Mouse (Mus musculus) gastrocnemius, postnatal 14 days (tissue): Measurements from ENCODE around the gene Irx6. TPM values are rescaled to one million over a fixed set of nuclear protein-coding genes. Genes with fewer than 3 reads are reported as not detected.

ENCODE experiments used
- DNase-seq: peaks from one replicate; pipeline ENCODE4 v3.0.0; 2021; ENCODE audit warnings: mixed read lengths
- intact Hi-C: fragments of 180-260 bp; cut with DNase I; formaldehyde crosslinking; loops from one replicate; pipeline ENCODE4 v1.15.1; 2025; ENCODE audit warnings: low total_unique reads
- long read RNA-seq, 2 experiments: library from polyadenylated mRNA; stranded (forward); transcript quantifications; one replicate each; pipeline ENCODE4 v2.0.0; 2021
- total RNA-seq, 2 experiments: library from RNA; stranded (reverse); gene quantifications; 2 replicates each; pipeline ENCODE4 v1.2.3; 2021

Gene Irx6
- total RNA-seq = not detected
- long read RNA-seq, experiment 1 = 0 reads
- long read RNA-seq, experiment 2 = 0 reads

DNA sequence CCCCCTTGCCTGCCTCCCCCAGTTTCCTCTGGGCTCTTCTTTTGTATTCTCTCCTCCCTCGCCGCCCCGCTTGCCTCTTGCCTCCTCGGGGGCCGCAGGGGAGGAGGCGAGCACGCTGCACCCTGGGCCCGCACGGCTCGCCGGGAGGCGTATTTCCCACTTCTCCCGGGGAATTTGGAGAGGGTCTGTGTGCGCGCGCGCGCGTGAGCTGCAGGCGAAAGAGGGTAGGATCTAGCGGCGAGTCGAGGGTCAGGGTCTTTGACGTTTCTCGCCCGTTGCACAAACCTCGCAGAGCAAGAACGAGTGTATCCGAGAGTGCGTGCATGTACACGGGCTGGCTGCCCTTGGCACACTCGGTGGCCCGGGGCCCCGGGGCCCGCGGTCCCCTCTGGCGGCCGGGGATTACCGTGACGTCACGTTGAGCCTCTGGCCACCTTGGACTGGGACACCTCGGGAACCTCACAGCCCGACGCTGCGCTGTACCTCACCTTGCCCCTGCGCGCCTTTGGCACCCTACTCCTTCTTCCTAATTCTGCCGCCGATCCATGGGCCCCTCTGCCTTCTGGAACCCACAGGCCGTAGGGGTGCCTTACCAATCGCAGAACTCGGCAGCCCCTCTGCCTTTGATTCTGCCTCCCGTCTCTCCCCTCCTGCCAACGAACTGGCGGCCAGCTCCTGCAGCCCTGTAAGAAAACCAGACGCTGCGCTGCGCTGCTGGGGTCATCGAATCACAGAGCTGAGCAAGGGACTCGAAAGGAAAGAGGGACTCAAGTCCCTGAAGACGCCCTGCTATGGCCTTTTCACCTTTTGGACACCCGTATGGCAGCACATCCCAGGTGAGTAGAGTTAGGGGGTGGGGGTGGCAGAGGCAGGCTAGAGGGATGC lies at the start of gene Irx6:
TSS of gene Irx6 (plus strand) at position 45 of the 885 bp plus-strand sequence.
- intact Hi-C loops = no loop called here
- DNase-seq = no peak

DNA sequence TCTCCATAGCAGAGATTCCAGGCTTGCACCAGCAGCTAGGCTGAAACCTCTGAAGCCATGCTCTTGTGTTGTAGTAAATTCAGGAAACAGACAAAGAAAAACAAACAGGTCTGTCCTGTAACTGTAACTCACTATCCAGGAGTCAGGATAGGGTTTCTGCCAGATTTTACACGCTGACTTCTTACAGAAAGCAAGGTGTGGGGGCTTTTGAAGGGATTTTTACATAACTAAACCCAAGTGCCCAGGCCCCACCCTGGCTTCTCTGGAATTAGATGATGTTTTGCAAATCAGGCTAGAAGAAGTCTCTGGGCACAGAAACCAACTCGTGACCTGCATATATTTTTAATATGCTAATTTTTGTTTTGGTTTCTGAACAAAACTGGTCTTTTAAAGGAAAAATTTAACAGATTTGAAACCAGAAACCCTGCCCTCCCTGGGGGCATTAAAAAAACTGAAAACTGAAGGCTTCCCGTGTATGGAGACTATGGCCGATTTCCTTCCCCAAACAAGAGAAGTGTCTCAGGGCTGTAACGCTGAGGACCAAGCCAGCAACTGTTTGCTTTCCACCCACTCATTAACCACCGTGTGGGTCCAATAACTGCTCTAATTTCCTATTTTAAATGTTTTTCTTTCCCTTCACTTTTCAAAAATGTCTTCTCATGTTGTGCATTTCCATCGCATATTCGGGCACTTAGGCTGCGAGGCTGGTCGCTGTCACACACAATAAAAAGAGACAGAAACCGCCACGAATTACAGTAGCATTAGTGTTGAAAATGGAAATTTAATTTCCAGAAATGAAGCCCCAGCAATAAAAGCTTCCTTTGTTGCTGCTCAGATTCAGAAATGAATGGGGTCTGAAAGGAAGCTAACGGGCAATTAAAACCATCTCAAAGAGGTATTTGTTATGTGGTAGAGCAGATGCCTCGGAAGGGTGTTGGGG lies 45.1 kb upstream of the Irx6 start:
- DNase-seq = no peak
- intact Hi-C loops = no loop called here

DNA sequence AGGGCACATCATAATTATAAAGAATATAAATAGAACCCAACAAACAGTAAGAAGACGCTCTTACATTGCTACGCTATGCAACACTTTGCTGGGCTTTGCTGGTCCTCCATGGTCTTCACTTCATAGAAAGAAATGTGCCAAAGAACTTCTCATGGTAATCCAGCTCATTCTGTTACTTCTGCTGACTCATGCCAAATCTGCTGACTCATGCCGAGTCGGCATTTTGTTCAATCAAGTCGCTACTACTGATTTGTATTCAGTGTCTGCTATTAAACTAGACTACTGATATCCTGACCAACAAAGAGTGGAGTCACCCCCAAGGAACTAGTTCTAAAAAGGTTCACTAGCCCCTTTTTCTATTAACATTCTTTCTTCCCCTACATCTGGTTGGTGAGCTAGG lies 40.9 kb upstream of the Irx6 start:
- DNase-seq = no peak
- intact Hi-C loops = no loop called here

GRCm38 (mm10) chr8:92640820-92641219 lies 33.3 kb upstream of the Irx6 start:
- no peak for DNase-seq
- intact Hi-C loops = no loop called here

- intact Hi-C loops = no loop called here
These were observed 27.5 kb upstream of the Irx6 start for GRCm38 (mm10) chr8:92646637-92647036.

GRCm38 (mm10) chr8:92664207-92664606 lies 9.9 kb upstream of the Irx6 start:
- DNase-seq = no peak
- intact Hi-C loops = no loop called here

More at GRCm38 (mm10) chr8:92646637-92647036, 27.5 kb upstream of the Irx6 start:
- DNase-seq = no peak

DNA sequence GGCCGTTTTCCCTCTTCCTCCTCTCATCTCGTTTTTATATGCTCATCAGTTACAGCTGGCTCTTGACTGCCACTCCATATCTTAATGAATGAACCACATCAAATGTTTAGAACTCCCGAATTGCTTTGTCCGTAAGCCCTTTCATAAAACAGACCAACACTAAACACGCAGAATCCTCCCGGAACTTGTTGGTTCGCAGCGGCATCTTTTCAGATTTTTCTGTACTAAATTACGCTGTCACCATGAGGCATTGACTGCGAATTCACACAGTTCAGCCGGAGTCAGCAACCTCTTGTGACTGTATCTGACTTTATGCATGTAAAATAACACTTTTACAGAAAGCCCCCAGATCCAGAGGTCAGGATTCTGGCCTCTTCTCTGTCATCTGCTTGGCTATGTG lies 3.9 kb upstream of the Irx6 start:
- intact Hi-C loops = no loop called here

DNA sequence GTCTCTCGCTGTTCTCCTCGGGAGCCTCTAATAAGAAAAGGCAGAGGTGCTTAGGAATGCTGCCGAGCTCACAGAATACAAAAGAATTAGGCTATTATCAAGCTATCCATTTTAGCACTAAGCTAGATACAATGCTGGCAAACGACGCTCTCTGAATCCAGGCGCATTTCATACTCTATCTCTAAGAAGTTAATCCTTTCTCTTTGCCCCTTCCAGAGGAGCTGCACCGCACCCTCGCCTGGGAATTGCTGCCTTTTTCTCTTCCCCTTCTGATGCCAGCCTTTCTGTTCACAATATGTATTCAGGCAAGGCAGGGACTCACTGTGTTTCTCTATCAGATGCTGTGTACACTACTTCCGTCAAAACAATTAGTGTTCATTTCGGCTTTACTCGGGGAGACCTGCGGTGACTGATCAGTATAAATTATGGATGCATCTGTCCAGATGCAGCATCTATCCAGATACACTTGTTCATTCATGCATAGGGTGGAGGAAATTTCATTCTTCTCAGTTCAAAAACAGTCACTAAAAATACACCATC lies 3.4 kb upstream of the Irx6 start:
- intact Hi-C loops = no loop called here
- DNase-seq = no peak

More for the DNA sequence above, 3.9 kb upstream of the Irx6 start:
- DNase-seq = no peak

GRCm38 (mm10) chr8:92671892-92672291 lies 2.2 kb upstream of the Irx6 start:
- intact Hi-C loops = no loop called here
- DNase-seq = no peak

- DNase-seq = no peak
- intact Hi-C loops = no loop called here
These were observed 987 bp upstream of the Irx6 start for GRCm38 (mm10) chr8:92673101-92673500.

DNA sequence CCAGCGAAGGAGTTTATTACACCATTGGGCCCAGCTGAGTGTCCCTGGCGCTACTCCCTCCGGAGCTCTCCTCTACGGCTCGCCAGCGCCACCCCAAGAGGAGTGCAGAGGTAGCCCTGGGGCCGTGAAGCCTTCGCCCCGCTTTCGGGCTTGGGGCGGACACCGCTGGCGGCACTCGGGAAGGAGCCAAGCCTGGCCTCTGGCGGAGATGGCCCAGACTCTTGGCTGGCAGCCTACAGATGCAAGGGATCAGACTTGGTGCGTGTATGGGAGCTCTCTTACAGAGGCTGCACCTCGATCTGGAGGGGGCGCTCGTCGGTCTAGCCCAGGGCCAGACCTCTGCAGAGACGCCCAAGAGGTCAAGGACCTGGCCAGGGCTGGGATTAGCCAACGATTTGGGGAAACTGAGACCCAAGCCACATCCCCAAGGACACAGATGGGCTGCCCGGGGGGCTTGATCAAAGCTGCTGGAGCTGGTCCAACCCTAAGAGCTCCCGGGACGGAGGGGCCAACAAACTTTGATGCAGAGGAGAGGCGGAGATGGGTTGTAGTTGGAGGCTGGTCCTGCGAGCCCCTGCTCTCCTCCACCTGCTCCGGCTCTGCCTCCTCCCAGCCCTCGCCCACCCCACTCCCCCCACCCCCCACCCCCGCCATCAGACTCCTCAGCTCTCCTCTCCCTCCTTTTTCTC lies 389 bp upstream of the Irx6 start:
- DNase-seq = peak; percentile 47
- intact Hi-C loops = no loop called here

GRCm38 (mm10) chr8:92678407-92678806 lies 4.3 kb downstream of the Irx6 start:
- DNase-seq = no peak

GRCm38 (mm10) chr8:92697361-92697760 lies 23.3 kb downstream of the Irx6 start:
- intact Hi-C loops = no loop called here
- no peak for DNase-seq

More at GRCm38 (mm10) chr8:92678407-92678806, 4.3 kb downstream of the Irx6 start:
- intact Hi-C loops = no loop called here

DNA sequence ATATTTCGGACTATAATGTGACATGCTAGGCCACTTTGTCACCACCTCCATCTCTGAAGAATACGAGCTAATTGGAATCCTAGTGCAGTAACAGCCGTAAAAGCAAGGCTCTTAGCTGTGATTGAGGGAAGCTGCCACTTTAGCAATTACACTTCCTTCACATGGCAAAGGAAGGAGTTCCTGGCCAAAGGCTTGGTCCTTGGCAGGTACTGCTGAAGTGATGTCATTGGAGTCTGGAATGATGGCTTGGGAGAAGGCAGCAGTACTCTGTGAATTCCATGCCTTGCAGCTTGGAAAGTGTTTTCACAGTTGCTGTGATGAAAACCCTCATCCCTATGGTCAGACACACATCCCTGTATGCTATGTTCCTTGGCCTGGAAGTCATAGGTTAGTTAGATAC lies 24.3 kb downstream of the Irx6 start:
- DNase-seq = no peak
- intact Hi-C loops = no loop called here

DNA sequence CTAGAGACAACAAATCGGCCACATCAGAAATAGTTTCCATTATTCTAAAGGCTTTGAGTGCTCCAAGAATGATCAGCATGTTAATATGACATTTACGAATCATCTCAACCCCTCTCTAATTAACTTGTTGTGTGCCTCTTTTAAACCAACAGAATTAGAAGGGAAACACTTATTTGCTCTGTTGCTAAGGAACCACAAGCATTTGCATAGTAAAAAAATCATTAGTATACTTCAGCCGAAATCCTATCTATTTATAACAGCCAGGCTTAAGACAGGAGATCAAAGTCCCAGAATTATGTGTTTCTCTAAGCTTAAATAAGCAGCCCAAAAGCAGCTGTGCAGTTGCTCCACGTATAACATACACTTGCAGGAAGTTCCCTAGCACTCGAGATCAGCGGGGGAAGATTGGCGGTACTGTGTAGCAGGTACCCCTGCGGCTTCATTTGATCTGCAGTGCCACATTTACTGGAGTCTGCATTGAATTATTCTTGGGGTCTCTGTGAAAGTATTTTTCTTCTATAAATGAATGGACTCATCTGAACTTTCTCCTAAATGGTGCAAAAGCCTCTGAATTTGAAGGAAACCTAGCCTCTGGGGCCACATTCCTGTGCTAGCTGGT lies 25.9 kb downstream of the Irx6 start:
- no peak for DNase-seq
- intact Hi-C loops = no loop called here

- intact Hi-C loops = no loop called here
- DNase-seq = peak; percentile 13
These were observed 29.3 kb downstream of the Irx6 start for GRCm38 (mm10) chr8:92703375-92703774.

DNA sequence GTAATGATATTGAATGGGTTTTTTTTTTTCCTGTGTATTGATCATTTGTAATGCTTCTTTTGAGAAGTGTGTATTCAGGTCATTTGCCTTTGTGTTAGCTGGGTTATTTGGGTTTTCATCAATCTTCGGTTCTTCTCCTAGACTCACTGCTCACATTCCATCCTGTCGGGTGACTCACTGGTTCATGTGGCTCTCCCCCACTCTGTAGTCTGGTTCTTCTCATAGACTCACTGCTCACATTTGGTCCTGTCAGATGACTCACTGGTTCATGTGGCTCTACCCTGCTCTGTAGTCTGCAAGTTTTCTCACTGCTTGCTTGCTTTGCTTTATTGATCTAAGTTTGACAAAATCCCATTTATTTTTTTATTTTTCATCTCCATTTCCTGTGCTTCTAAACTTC lies 32.2 kb downstream of the Irx6 start:
- intact Hi-C loops = no loop called here
- no peak for DNase-seq

DNA sequence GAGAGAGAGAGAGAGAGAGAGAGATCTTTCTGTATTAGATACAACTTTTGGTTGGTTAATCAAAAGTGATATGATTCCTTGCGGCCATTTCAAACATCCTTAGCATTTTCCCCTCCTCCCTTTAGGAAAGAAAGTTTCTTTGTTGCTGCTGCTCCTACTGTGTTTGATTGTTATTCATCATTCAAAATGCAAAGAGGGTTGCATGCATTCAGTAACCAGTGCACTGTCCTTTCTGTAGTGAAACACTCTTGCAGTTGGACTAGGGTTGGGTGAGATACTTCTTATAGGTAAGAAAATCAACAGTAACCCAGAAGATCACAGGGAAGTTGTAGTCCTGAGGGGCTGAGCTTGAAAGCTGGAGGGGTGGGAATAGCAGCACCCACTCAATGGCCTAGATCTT lies 39.2 kb downstream of the Irx6 start:
- intact Hi-C loops = no loop called here
- no peak for DNase-seq

DNA sequence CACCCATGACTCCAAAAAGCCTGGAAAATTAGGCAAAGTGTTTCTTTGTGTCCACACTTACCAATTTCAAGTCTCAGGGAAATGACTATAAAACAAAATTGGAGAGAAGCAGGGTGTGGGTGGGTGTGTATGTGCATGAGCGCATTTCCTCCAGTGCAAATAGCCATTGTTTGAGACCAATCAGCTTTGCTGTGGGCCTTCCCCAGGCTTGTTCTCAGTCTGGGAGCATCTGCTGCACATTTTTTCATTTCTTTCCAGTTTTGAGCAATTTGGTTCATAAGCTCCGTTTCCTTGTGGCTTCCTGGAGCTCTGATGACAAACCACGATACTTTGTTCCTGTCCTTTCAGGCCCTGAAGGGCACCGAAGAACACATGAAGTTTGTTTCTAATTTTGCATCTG lies 43.3 kb downstream of the Irx6 start:
- intact Hi-C loops = no loop called here
- DNase-seq = no peak
